Mouse (Mus musculus) C2C12 (cell line): ENCODE measurements at regions not wholly inside any gene's neighbourhood (a gene's known extent, or its start where the extent isn't known, plus 50 kb on each side); places are given as distances from the start of the nearest gene placed in this dataset.

ENCODE experiments used
- CTCF ChIP-seq: IDR thresholded peaks from one replicate; pipeline ENCODE4 v1.5.1; 2011; ENCODE audit not compliant: control insufficient read depth, insufficient read depth, insufficient read length
- FOSL1 ChIP-seq: IDR thresholded peaks from one replicate; pipeline ENCODE4 v1.8.0; 2011; ENCODE audit warnings: mild to moderate bottlenecking, low read length; ENCODE audit not compliant: poor library complexity, insufficient read depth, severe bottlenecking
- MYOG ChIP-seq: IDR thresholded peaks from one replicate; pipeline ENCODE4 v1.6.1; 2011; ENCODE audit not compliant: control insufficient read depth, insufficient read length; ENCODE audit errors: extremely low read depth

DNA sequence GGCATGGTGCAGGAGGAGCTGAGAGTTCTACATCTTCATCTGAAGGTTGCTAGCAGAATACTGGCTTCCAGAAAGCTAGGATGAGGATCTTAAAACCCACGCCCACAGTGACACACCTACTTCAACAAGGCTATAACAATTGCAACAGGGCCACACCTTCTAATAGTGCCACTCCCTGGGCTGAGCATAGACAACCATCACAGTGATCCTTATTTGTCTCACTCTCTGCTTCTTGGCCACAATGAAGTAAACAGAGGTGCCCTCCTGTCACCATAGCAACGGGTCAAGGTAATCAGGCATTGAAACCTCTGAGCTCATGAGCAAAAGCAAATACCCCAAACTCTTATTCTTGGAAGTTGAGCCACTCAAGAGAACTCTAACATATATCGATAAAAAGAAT, 82.3 kb upstream of the Mylip start:
- no peak for TF ChIP-seq CTCF
- TF ChIP-seq FOSL1 = no peak
- TF ChIP-seq MYOG = no peak
